Mouse (Mus musculus): ENCODE measurements around the gene Rrp9. TPM values are rescaled to one million over a fixed set of nuclear protein-coding genes. Genes with fewer than 3 reads are reported as not detected.
A peak's percentile ranks its signal among the peaks of the same experiment; 100 is the strongest.

Rrp9 gene
- polyA plus RNA-seq, 1 experiment from 2014 or later = 21.8 TPM

DNA sequence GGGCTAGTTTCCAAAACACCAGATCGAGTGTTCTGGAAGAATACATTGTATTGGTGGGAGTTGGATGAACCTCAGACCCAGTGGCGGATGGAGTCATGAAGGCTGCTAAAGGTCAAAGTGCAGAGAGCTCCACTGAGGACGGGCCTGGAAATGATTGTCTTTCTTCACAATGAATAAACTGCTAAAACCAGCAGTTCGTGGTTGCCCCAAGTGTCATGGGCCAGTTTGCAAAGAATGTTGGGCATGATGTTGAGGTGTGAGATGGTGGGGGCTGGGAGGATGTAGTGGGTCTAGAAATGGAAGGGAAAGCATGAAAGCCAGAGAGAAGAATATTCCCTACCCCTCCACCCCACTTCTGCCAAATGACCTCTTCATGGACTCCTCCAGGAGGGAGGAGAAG, 30.9 kb upstream of the Rrp9 start:
- H3K4me2 ChIP-seq (ENCODE audit: low read length) = no peak overlapping the region
- 0 out of 2 replicates have a peak, but pooled peaks cover 4% of the 10 kb centered on the region for H3K36me3 ChIP-seq (ENCODE audit: control insufficient read depth, insufficient read depth, low read length)
- H3K9ac ChIP-seq (ENCODE audit: low read length) = no peak overlapping the region
- peaks cover 8 to 18% of the 10 kb centered on the region in 2 experiments for H3K4me1 ChIP-seq (ENCODE audit: control insufficient read depth in 2 of 2, insufficient read depth in 2 of 2, low read length in 2 of 2)
- no peak overlapping the region for H3K27ac ChIP-seq (replicated peaks in 1 of 2; ENCODE audit: control insufficient read depth in 1 of 2, insufficient read depth in 1 of 2, low read depth in 2 of 2, low read length in 2 of 2)
- H3K4me3 ChIP-seq (ENCODE audit: control insufficient read depth in 1 of 2, insufficient read depth in 1 of 2, low read depth in 1 of 2, low read length in 2 of 2) = no peak overlapping the region
- H3K9me3 ChIP-seq (ENCODE audit: control insufficient read depth, low read length) = no peaks in the 10 kb centered on the region
- ATAC-seq (ENCODE audit: insufficient number of reproducible peaks, insufficient read depth, low FRiP score, low read depth) = no peak
- WGBS = 83% methylated on average over 4 of the region's 4 CpGs
- no peaks in the 10 kb centered on the region for H3K27me3 ChIP-seq (ENCODE audit: control insufficient read depth, insufficient read depth, low read length)

DNA sequence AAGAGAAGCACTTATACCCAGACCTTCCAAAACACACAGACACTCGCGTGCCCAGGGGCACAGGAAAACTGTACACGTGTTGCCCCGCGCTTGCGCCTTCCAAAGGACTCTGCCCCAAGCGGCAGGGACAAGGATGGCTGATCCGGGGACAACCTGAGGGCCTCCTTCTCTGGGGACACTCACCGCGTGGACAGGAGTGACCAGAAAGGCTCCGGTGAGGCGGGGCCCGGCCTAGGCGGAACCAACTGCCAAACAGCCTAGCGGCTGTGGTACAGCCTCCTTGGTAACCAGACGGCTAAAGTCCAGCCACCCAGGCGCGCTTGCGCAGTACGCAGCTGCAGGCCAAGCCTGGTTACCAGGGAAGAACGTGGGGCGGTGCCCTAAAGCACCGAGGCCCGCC, 28.4 kb upstream of the Rrp9 start, which contains the start of the genes Abhd14b and Abhd14a:
Gene Abhd14b (plus strand): TSS at position 112 of the 400 bp plus-strand sequence.
Gene Abhd14a (minus strand): TSS at position 331 of the 400 bp plus-strand sequence.
- no peaks in the 10 kb centered on the region for H3K36me3 ChIP-seq (ENCODE audit: control insufficient read depth, insufficient read depth, low read length)
- peak within 1 kb of the TSS; percentile 79 for H3K9ac ChIP-seq (ENCODE audit: low read length)
- peak within 1 kb of the TSS; percentile 91 for H3K4me2 ChIP-seq (ENCODE audit: low read length)
- ATAC-seq (ENCODE audit: insufficient number of reproducible peaks, insufficient read depth, low FRiP score, low read depth) = peak; percentile 74
- under 1% methylated on average over 24 of the region's 24 CpGs for WGBS
- peak within 1 kb of the TSS; percentile 60 to 80 for H3K27ac ChIP-seq (replicated peaks in 1 of 2; ENCODE audit: control insufficient read depth in 1 of 2, insufficient read depth in 1 of 2, low read depth in 2 of 2, low read length in 2 of 2)
- H3K9me3 ChIP-seq (ENCODE audit: control insufficient read depth, low read length) = no peaks in the 10 kb centered on the region
- H3K4me3 ChIP-seq (ENCODE audit: control insufficient read depth in 1 of 2, insufficient read depth in 1 of 2, low read depth in 1 of 2, low read length in 2 of 2) = peak within 1 kb of the TSS; percentile 51 to 73
- peaks cover 12 to 34% of the 10 kb centered on the region in 2 experiments for H3K4me1 ChIP-seq (ENCODE audit: control insufficient read depth in 2 of 2, insufficient read depth in 2 of 2, low read length in 2 of 2)
- no peaks in the 10 kb centered on the region for H3K27me3 ChIP-seq (ENCODE audit: control insufficient read depth, insufficient read depth, low read length)

DNA sequence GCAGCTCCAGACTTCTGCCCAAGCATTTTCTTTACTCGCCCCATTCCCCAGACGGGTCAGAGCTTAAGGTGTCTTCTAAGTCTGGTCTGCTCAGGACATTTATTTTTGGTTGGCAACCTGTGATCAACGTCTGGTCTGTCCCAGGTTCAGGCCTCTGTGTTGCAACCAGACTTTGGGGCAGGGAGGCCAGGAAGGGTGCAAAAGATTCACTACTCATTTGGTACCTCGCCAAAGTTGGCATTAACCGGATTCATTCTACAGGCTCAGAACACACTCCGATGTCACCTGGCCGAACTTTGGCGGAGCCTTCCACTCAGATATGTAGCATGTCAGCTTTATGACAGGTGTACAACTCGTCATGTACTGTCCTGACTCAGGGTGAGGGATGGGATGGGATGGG, 27.8 kb upstream of the Rrp9 start:
- Histone ChIP-seq H3K9me3 (ENCODE audit: control insufficient read depth, low read length) (no peaks in the 10 kb centered on the region), H3K4me3 (ENCODE audit: control insufficient read depth in 1 of 2, insufficient read depth in 1 of 2, low read depth in 1 of 2, low read length in 2 of 2) (peak overlapping the region; percentile 51 to 73; a peak in 2 of 4 replicates), H3K4me1 (ENCODE audit: control insufficient read depth in 2 of 2, insufficient read depth in 2 of 2, low read length in 2 of 2) (peaks cover 16 to 40% of the 10 kb centered on the region in 2 experiments), H3K27me3 (ENCODE audit: control insufficient read depth, insufficient read depth, low read length) (no peaks in the 10 kb centered on the region), H3K4me2 (ENCODE audit: low read length) (peak overlapping the region; percentile 91), H3K36me3 (ENCODE audit: control insufficient read depth, insufficient read depth, low read length) (no peaks in the 10 kb centered on the region), H3K9ac (ENCODE audit: low read length) (peak overlapping the region; percentile 79), H3K27ac (replicated peaks in 1 of 2; ENCODE audit: control insufficient read depth in 1 of 2, insufficient read depth in 1 of 2, low read depth in 2 of 2, low read length in 2 of 2) (peak overlapping the region; percentile 56 to 80)
- 35% methylated on average over 9 of the region's 9 CpGs for WGBS
- ATAC-seq (ENCODE audit: insufficient number of reproducible peaks, insufficient read depth, low FRiP score, low read depth) = no peak

DNA sequence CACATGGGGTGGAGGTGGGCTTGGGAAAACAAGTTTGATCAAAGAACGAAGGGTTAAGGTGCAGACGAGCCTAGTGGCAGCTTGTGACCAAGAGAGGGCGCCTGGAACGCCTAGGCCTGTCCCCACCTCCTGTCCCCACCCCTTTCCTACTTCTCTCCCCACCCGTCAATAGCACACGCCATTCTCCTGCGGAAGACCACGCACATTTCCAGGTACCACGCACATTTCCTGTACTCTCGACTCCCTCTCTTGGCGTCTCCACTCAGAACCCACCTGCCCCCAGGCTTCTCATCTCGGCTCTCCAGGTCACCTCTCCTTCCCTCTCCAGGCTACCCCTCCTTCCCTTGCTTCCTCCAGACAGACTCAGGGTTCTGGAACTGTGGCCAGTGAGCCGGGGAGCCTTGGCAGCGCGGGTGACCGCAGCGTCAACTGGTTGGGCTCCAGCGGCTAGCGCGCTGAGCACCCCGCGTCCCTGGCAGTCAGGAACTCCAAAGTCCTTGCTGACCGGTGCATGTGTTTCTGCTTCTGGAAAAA, 27.2 kb upstream of the Rrp9 start:
- H3K4me2 ChIP-seq (ENCODE audit: low read length) = peak overlapping the region; percentile 91
- peak overlapping the region; percentile 79 for H3K9ac ChIP-seq (ENCODE audit: low read length)
- no peaks in the 10 kb centered on the region for H3K9me3 ChIP-seq (ENCODE audit: control insufficient read depth, low read length)
- ATAC-seq (ENCODE audit: insufficient number of reproducible peaks, insufficient read depth, low FRiP score, low read depth) = no peak; the same call in 1 of the 2 replicates
- H3K36me3 ChIP-seq (ENCODE audit: control insufficient read depth, insufficient read depth, low read length) = no peaks in the 10 kb centered on the region
- no peaks in the 10 kb centered on the region for H3K27me3 ChIP-seq (ENCODE audit: control insufficient read depth, insufficient read depth, low read length)
- 1% methylated on average over 23 of the region's 23 CpGs for WGBS
- peaks cover 18 to 43% of the 10 kb centered on the region in 2 experiments for H3K4me1 ChIP-seq (ENCODE audit: control insufficient read depth in 2 of 2, insufficient read depth in 2 of 2, low read length in 2 of 2)
- H3K27ac ChIP-seq (replicated peaks in 1 of 2; ENCODE audit: control insufficient read depth in 1 of 2, insufficient read depth in 1 of 2, low read depth in 2 of 2, low read length in 2 of 2) = peak overlapping the region; percentile 3 to 80; a peak in 3 of 4 replicates
- H3K4me3 ChIP-seq (ENCODE audit: control insufficient read depth in 1 of 2, insufficient read depth in 1 of 2, low read depth in 1 of 2, low read length in 2 of 2) = peak overlapping the region; percentile 49 to 51

GRCm38 (mm10) chr9:106449947-106450346, 25.8 kb upstream of the Rrp9 start:
- no peak for ATAC-seq (ENCODE audit: insufficient number of reproducible peaks, insufficient read depth, low FRiP score, low read depth)
- no peaks in the 10 kb centered on the region for H3K27me3 ChIP-seq (ENCODE audit: control insufficient read depth, insufficient read depth, low read length)
- peak overlapping the region; percentile 2; the same call in 1 of the 2 replicates for H3K9ac ChIP-seq (ENCODE audit: low read length)
- 90% methylated on average over 8 of the region's 8 CpGs for WGBS
- H3K9me3 ChIP-seq (ENCODE audit: control insufficient read depth, low read length) = no peaks in the 10 kb centered on the region
- no peak overlapping the region for H3K27ac ChIP-seq (replicated peaks in 1 of 2; ENCODE audit: control insufficient read depth in 1 of 2, insufficient read depth in 1 of 2, low read depth in 2 of 2, low read length in 2 of 2)
- H3K4me1 ChIP-seq (ENCODE audit: control insufficient read depth in 2 of 2, insufficient read depth in 2 of 2, low read length in 2 of 2) = peaks cover 21 to 49% of the 10 kb centered on the region in 2 experiments
- no peak overlapping the region for H3K4me3 ChIP-seq (ENCODE audit: control insufficient read depth in 1 of 2, insufficient read depth in 1 of 2, low read depth in 1 of 2, low read length in 2 of 2)
- no peaks in the 10 kb centered on the region for H3K36me3 ChIP-seq (ENCODE audit: control insufficient read depth, insufficient read depth, low read length)
- H3K4me2 ChIP-seq (ENCODE audit: low read length) = no peak overlapping the region

DNA sequence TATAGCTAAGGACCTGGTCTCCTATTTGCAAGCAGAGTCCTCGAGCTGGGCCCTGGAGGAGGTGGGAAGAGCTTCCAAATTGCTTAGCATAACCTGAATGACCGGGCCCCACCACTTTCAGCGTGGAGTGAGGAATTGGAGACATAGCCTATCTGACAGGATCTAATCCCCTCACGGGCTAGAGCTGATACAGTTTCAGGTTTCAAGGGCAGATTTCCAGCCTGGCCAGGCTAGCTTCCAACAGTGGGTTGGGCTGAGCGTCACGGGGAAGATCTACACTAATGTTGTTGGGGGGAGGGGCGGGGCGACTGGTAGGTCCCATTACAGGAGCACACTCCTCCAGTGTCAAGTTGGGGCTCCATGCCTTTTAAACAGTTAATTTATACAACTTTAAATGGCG, 25.1 kb upstream of the Rrp9 start:
- H3K9me3 ChIP-seq (ENCODE audit: control insufficient read depth, low read length) = no peaks in the 10 kb centered on the region
- H3K27me3 ChIP-seq (ENCODE audit: control insufficient read depth, insufficient read depth, low read length) = no peaks in the 10 kb centered on the region
- no peak for ATAC-seq (ENCODE audit: insufficient number of reproducible peaks, insufficient read depth, low FRiP score, low read depth)
- peak overlapping the region; percentile 2; the same call in 1 of the 2 replicates for H3K9ac ChIP-seq (ENCODE audit: low read length)
- H3K4me3 ChIP-seq (ENCODE audit: control insufficient read depth in 1 of 2, insufficient read depth in 1 of 2, low read depth in 1 of 2, low read length in 2 of 2) = no peak overlapping the region
- no peak overlapping the region; a peak in 1 of 4 replicates for H3K27ac ChIP-seq (replicated peaks in 1 of 2; ENCODE audit: control insufficient read depth in 1 of 2, insufficient read depth in 1 of 2, low read depth in 2 of 2, low read length in 2 of 2)
- 10% methylated on average over 9 of the region's 9 CpGs for WGBS
- H3K4me2 ChIP-seq (ENCODE audit: low read length) = peak overlapping the region; percentile 24; the same call in 1 of the 2 replicates
- H3K4me1 ChIP-seq (ENCODE audit: control insufficient read depth in 2 of 2, insufficient read depth in 2 of 2, low read length in 2 of 2) = peaks cover 28 to 57% of the 10 kb centered on the region in 2 experiments
- H3K36me3 ChIP-seq (ENCODE audit: control insufficient read depth, insufficient read depth, low read length) = no peaks in the 10 kb centered on the region

GRCm38 (mm10) chr9:106451298-106451697, 24.5 kb upstream of the Rrp9 start:
- Histone ChIP-seq H3K4me2 (ENCODE audit: low read length) (no peak overlapping the region), H3K27me3 (ENCODE audit: control insufficient read depth, insufficient read depth, low read length) (no peaks in the 10 kb centered on the region), H3K36me3 (ENCODE audit: control insufficient read depth, insufficient read depth, low read length) (0 out of 2 replicates have a peak, but pooled peaks cover 2% of the 10 kb centered on the region), H3K4me1 (ENCODE audit: control insufficient read depth in 2 of 2, insufficient read depth in 2 of 2, low read length in 2 of 2) (peaks cover 35 to 63% of the 10 kb centered on the region in 2 experiments), H3K27ac (replicated peaks in 1 of 2; ENCODE audit: control insufficient read depth in 1 of 2, insufficient read depth in 1 of 2, low read depth in 2 of 2, low read length in 2 of 2) (no peak overlapping the region), H3K9me3 (ENCODE audit: control insufficient read depth, low read length) (no peaks in the 10 kb centered on the region), H3K9ac (ENCODE audit: low read length) (0 out of 2 replicates have a peak overlapping the region, but pooled peaks have one; percentile 22), H3K4me3 (ENCODE audit: control insufficient read depth in 1 of 2, insufficient read depth in 1 of 2, low read depth in 1 of 2, low read length in 2 of 2) (no peak overlapping the region)
- 72% methylated on average over 11 of the region's 11 CpGs for WGBS
- ATAC-seq (ENCODE audit: insufficient number of reproducible peaks, insufficient read depth, low FRiP score, low read depth) = no peak

Measured in heart, embryonic 14.5 days (tissue).